Mouse (Mus musculus): ENCODE measurements around the gene Dlgap4.

- TF ChIP-seq POLR2A (IDR thresholded peaks at IDR 0.05; ENCODE audit: borderline replicate concordance, extremely low read depth, low read depth, low read length) (0 out of 2 replicates have a peak, but pooled peaks have one; percentile 19), CTCF (IDR thresholded peaks at IDR 0.05; ENCODE audit: insufficient read depth, low read length) (no peak)
Observed at GRCm38 (mm10) chr2:156726344-156726743, 112.8 kb downstream of the Dlgap4 start.

All from lung, adult 2 months (tissue).